Mouse (Mus musculus) MEL (cell line): ENCODE data around the gene S100a13. TPM values are rescaled to one million over a fixed set of nuclear protein-coding genes. Genes with fewer than 3 reads are reported as not detected.

Experiments used
- DNase-seq: peaks from one replicate; pipeline ENCODE4 v3.0.0; 2011; ENCODE audit warnings: low read depth, low spot score
- H3K27ac ChIP-seq: 2 replicates; pipeline ENCODE4 v1.5.1; 2012; ENCODE audit warnings: low read depth, mild to moderate bottlenecking, control low read depth, low read length, moderate library complexity; ENCODE audit not compliant: control insufficient read depth
- H3K27me3 ChIP-seq, 2 experiments: fragments of 150-350 bp in 1 of 2; sonication (generic) in 1 of 2; 2 replicates each; pipeline ENCODE4 v1.6.1; 2012; ENCODE audit warnings: low read length in 2 of 2, mild to moderate bottlenecking in 2 of 2, improper control_type of control experiment in 1 of 2, moderate library complexity in 1 of 2; ENCODE audit not compliant: insufficient read depth in 2 of 2, control insufficient read depth in 1 of 2
- H3K36me3 ChIP-seq, 2 experiments: 2 replicates each; pipeline ENCODE4 v1.6.1; 2012 to 2014; ENCODE audit warnings: low read length in 2 of 2, improper control_type of control experiment in 1 of 2, inconsistent platforms in 1 of 2, mild to moderate bottlenecking in 1 of 2; ENCODE audit not compliant: insufficient read depth in 2 of 2, control insufficient read depth in 1 of 2
- H3K4me1 ChIP-seq, 2 experiments: fragments of 150-350 bp in 1 of 2; sonication (generic) in 1 of 2; 2 replicates each; pipeline ENCODE4 v1.6.1; 2012; ENCODE audit warnings: low read length in 2 of 2, improper control_type of control experiment in 1 of 2, mild to moderate bottlenecking in 1 of 2; ENCODE audit not compliant: insufficient read depth in 2 of 2, control insufficient read depth in 1 of 2
- H3K4me3 ChIP-seq, 2 experiments: fragments of 150-350 bp in 1 of 2; sonication (generic) in 1 of 2; 2 replicates each; pipeline ENCODE4 v1.5.1; 2012; ENCODE audit warnings: low read depth in 2 of 2, low read length in 2 of 2, mild to moderate bottlenecking in 2 of 2, moderate library complexity in 2 of 2, control low read depth in 1 of 2, improper control_type of control experiment in 1 of 2; ENCODE audit not compliant: control insufficient read depth in 1 of 2, insufficient read depth in 1 of 2
- H3K79me2 ChIP-seq: 2 replicates; pipeline ENCODE4 v1.6.1; 2012; ENCODE audit warnings: mild to moderate bottlenecking, low read length, moderate library complexity; ENCODE audit not compliant: control insufficient read depth, poor library complexity, insufficient read depth
- H3K9ac ChIP-seq: 2 replicates; pipeline ENCODE4 v1.6.1; 2012; ENCODE audit warnings: low read depth, mild to moderate bottlenecking, control low read depth, low read length, moderate library complexity; ENCODE audit not compliant: control insufficient read depth, poor library complexity, severe bottlenecking
- H3K9me3 ChIP-seq: fragments of 150-350 bp; sonication (generic); replicated peaks from 2 replicates; pipeline ENCODE4 v1.6.1; 2012; ENCODE audit warnings: mild to moderate bottlenecking, low read length, improper control_type of control experiment, moderate library complexity; ENCODE audit not compliant: insufficient read depth
- BHLHE40 ChIP-seq: IDR thresholded peaks from 2 replicates; pipeline ENCODE4 v1.6.1; 2012; ENCODE audit warnings: low read depth, mild to moderate bottlenecking, inconsistent platforms, low read length, improper control_type of control experiment, borderline replicate concordance
- E2F4 ChIP-seq: IDR thresholded peaks from 2 replicates; pipeline ENCODE4 v1.6.1; 2011; ENCODE audit warnings: low read depth, low read length, improper control_type of control experiment, borderline replicate concordance
- ELF1 ChIP-seq: IDR thresholded peaks from 2 replicates; pipeline ENCODE4 v1.6.1; 2014; ENCODE audit warnings: low read depth, mild to moderate bottlenecking, inconsistent platforms, low read length, improper control_type of control experiment, moderate library complexity
- EP300 ChIP-seq, 2 experiments: IDR thresholded peaks; 2 replicates each; pipeline ENCODE4 v1.6.1; 2011; ENCODE audit warnings: improper control_type of control experiment in 2 of 2, low read length in 2 of 2, low read depth in 1 of 2, mild to moderate bottlenecking in 1 of 2
- GABPA ChIP-seq: IDR thresholded peaks from 2 replicates; pipeline ENCODE4 v1.6.1; 2012; ENCODE audit warnings: low read depth, mild to moderate bottlenecking, inconsistent platforms, low read length, improper control_type of control experiment, moderate library complexity
- JUND ChIP-seq: IDR thresholded peaks from 2 replicates; pipeline ENCODE4 v1.6.1; 2011; ENCODE audit warnings: low read depth, mild to moderate bottlenecking, improper control_type of control experiment, low read length
- MAFK ChIP-seq: IDR thresholded peaks from 2 replicates; pipeline ENCODE4 v1.6.1; 2011; ENCODE audit warnings: low read depth, mild to moderate bottlenecking, low read length, improper control_type of control experiment, borderline replicate concordance
- MAX ChIP-seq: IDR thresholded peaks from 2 replicates; pipeline ENCODE4 v1.6.1; 2011; ENCODE audit warnings: low read length, improper control_type of control experiment
- MAZ ChIP-seq: IDR thresholded peaks from 2 replicates; pipeline ENCODE4 v1.6.1; 2012; ENCODE audit warnings: low read depth, mild to moderate bottlenecking, inconsistent platforms, low read length, improper control_type of control experiment
- MEF2A ChIP-seq: IDR thresholded peaks from 2 replicates; pipeline ENCODE4 v1.6.1; 2014; ENCODE audit warnings: low read depth, mild to moderate bottlenecking, inconsistent platforms, low read length, improper control_type of control experiment; ENCODE audit not compliant: poor library complexity, insufficient replicate concordance, severe bottlenecking; ENCODE audit errors: extremely low read depth
- MXI1 ChIP-seq: IDR thresholded peaks from 2 replicates; pipeline ENCODE4 v1.6.1; 2011; ENCODE audit warnings: mild to moderate bottlenecking, low read depth, low read length, improper control_type of control experiment
- MYC ChIP-seq: IDR thresholded peaks from 2 replicates; pipeline ENCODE4 v1.6.1; 2011; ENCODE audit warnings: low read depth, mild to moderate bottlenecking, low read length, improper control_type of control experiment, moderate library complexity
- NELFE ChIP-seq: IDR thresholded peaks from 2 replicates; pipeline ENCODE4 v1.6.1; 2011; ENCODE audit warnings: low read depth, low read length, improper control_type of control experiment
- POLR2AphosphoS2 ChIP-seq: IDR thresholded peaks from 2 replicates; pipeline ENCODE4 v1.6.1; 2011; ENCODE audit warnings: low read length, improper control_type of control experiment
- POLR2AphosphoS5 ChIP-seq: IDR thresholded peaks from 2 replicates; pipeline ENCODE4 v1.6.1; 2012; ENCODE audit warnings: low read depth, borderline replicate concordance, mild to moderate bottlenecking, inconsistent platforms, low read length, moderate library complexity, mixed read lengths
- RAD21 ChIP-seq: IDR thresholded peaks from 2 replicates; pipeline ENCODE4 v1.6.1; 2011; ENCODE audit warnings: mild to moderate bottlenecking, low read depth, low read length, improper control_type of control experiment
- RCOR1 ChIP-seq: IDR thresholded peaks from 2 replicates; pipeline ENCODE4 v1.6.1; 2012; ENCODE audit warnings: low read depth, mild to moderate bottlenecking, inconsistent platforms, low read length, improper control_type of control experiment
- SMC3 ChIP-seq: IDR thresholded peaks from 2 replicates; pipeline ENCODE4 v1.6.1; 2011; ENCODE audit warnings: low read depth, low read length, improper control_type of control experiment
- TBP ChIP-seq: IDR thresholded peaks from 2 replicates; pipeline ENCODE4 v1.8.0; 2011; ENCODE audit warnings: low read depth, low read length, improper control_type of control experiment
- TCF12 ChIP-seq: IDR thresholded peaks from 2 replicates; pipeline ENCODE4 v1.6.1; 2014; ENCODE audit warnings: low read depth, mild to moderate bottlenecking, inconsistent platforms, low read length, improper control_type of control experiment, moderate library complexity
- USF1 ChIP-seq: IDR thresholded peaks from 2 replicates; pipeline ENCODE4 v1.6.1; 2014; ENCODE audit warnings: low read depth, mild to moderate bottlenecking, inconsistent platforms, low read length, improper control_type of control experiment, moderate library complexity
- USF2 ChIP-seq, 2 experiments: IDR thresholded peaks; 2 replicates each; pipeline ENCODE4 v1.6.1; 2011 to 2012; ENCODE audit warnings: improper control_type of control experiment in 2 of 2, low read length in 2 of 2, borderline replicate concordance in 1 of 2, inconsistent platforms in 1 of 2, low read depth in 1 of 2, mild to moderate bottlenecking in 1 of 2; ENCODE audit not compliant: insufficient read depth in 1 of 2
- ZC3H11A ChIP-seq: IDR thresholded peaks from 2 replicates; pipeline ENCODE4 v1.6.1; 2012; ENCODE audit warnings: low read depth, mild to moderate bottlenecking, inconsistent platforms, low read length, improper control_type of control experiment
- ZMIZ1 ChIP-seq: IDR thresholded peaks from 2 replicates; pipeline ENCODE4 v1.6.1; 2012; ENCODE audit warnings: low read depth, mild to moderate bottlenecking, inconsistent platforms, low read length, improper control_type of control experiment, moderate library complexity
- ZNF384 ChIP-seq: IDR thresholded peaks from 2 replicates; pipeline ENCODE4 v1.6.1; 2012; ENCODE audit warnings: low read depth, mild to moderate bottlenecking, inconsistent platforms, low read length, improper control_type of control experiment
- polyA plus RNA-seq, 2 experiments: library from polyadenylated mRNA; stranded (reverse) in 1 of 2; unstranded in 1 of 2; fragments of >175 nt in 1 of 2; fragments of >200 nt in 1 of 2; gene quantifications; 2 replicates each; pipeline versions ENCODE4 v1.2.1 to v1.2.4; 2012; ENCODE audit warnings: low replicate concordance in 2 of 2, low read depth in 1 of 2; ENCODE audit not compliant: insufficient read length in 2 of 2, insufficient read depth in 1 of 2, missing spikeins in 1 of 2
- total RNA-seq: library from RNA; depleted of rRNA; stranded (reverse); fragments of 300-350 nt; gene quantifications from 2 replicates; pipeline ENCODE4 v1.2.3, GENCODE M21; 2012

S100a13 gene
- total and polyA plus RNA-seq, 3 experiments: 22.0 to 29.9 TPM; not detected in 1

DNA sequence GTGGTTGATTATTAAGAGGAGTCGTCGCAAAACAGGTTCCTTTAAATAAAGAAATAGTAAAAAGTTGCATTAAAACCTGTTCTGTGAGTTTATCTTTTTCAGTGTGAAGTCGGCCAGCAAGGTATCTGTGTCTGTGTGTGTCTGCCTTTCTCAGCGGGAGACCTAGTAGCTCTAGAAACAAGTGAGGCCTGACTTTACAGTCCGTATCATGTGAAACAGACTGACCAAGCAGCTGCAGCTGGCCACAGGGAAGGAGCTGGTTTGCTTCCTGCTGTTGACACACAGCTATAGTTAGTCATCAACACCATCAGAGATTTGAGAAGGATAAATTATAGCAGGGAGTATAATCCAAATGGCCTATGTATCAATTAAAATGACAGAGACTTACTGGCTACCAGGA, 17.5 kb downstream of the S100a13 start:
- Histone ChIP-seq H3K79me2 (no peaks in the 10 kb centered on the region), H3K27me3 (peaks cover 12 to 18% of the 10 kb centered on the region in 2 experiments), H3K36me3 (no peaks in the 10 kb centered on the region), H3K27ac (no peak overlapping the region), H3K4me1 (peaks cover 0 to 4% of the 10 kb centered on the region in 2 experiments; a peak in 1 of 4 replicates), H3K9me3 (no peaks in the 10 kb centered on the region), H3K4me3 (no peak overlapping the region), H3K9ac (no peak overlapping the region)
- no peak for DNase-seq
- no peak for TF ChIP-seq USF1
- TF ChIP-seq BHLHE40: no peak
- TF ChIP-seq JUND: no peak
- no peak for TF ChIP-seq SMC3
- no peak for TF ChIP-seq MAX
- TF ChIP-seq NELFE: no peak
- no peak for TF ChIP-seq MAFK
- TF ChIP-seq RCOR1: no peak
- no peak for TF ChIP-seq E2F4
- TF ChIP-seq MAZ: no peak
- TF ChIP-seq POLR2AphosphoS5: no peak
- TF ChIP-seq MYC: no peak
- TF ChIP-seq TBP: no peak
- TF ChIP-seq USF2 (IDR thresholded peaks at IDR 0.05; ENCODE audit: borderline replicate concordance in 1 of 2, insufficient read depth in 1 of 2, low read depth in 1 of 2, low read length in 2 of 2): no peak
- TF ChIP-seq ZNF384: no peak
- TF ChIP-seq ZMIZ1: no peak
- no peak for TF ChIP-seq EP300 (IDR thresholded peaks at IDR 0.05; ENCODE audit: low read depth in 1 of 2, low read length in 2 of 2)
- TF ChIP-seq POLR2AphosphoS2: no peak
- TF ChIP-seq TCF12: no peak

DNA sequence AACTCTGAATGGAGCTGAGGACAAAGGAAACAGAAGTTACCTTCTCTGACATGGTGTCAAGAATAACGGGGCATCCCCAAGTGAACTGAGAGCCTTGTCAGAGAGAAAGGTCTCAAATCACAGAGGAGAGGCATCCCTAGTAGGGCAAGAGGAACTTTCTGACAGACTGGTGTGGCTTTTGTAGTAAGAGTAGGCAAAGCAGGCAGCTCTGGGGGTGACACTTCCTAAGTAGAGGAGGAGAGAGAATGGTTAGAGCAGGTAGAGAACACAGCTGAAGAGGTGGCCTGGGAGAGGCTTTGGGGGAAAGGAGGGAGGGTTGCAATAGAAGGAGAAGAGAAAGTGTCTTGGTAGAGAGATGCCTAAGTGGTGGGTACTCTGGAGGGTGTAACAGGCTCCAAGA, 21.2 kb downstream of the S100a13 start:
- TF ChIP-seq ELF1: no peak
- no peak for TF ChIP-seq SMC3
- no peak for TF ChIP-seq NELFE
- TF ChIP-seq USF1: no peak
- TF ChIP-seq MEF2A: no peak
- TF ChIP-seq POLR2AphosphoS2: no peak
- no peak for TF ChIP-seq POLR2AphosphoS5
- TF ChIP-seq MXI1: no peak
- no peak for TF ChIP-seq MYC
- TF ChIP-seq TBP: no peak
- TF ChIP-seq JUND: no peak
- TF ChIP-seq RCOR1: no peak
- no peak for TF ChIP-seq BHLHE40
- no peak for TF ChIP-seq ZMIZ1
- TF ChIP-seq GABPA: no peak
- TF ChIP-seq ZC3H11A: no peak
- TF ChIP-seq RAD21: no peak

More for the DNA sequence above, 21.2 kb downstream of the S100a13 start:
- no peak overlapping the region for H3K9ac ChIP-seq
- no peak overlapping the region for H3K27ac ChIP-seq
- H3K79me2 ChIP-seq: no peaks in the 10 kb centered on the region
- no peak overlapping the region for H3K4me3 ChIP-seq
- DNase-seq: no peak
- peaks cover 13 to 22% of the 10 kb centered on the region in 2 experiments for H3K27me3 ChIP-seq
- no peaks in the 10 kb centered on the region for H3K36me3 ChIP-seq
- H3K4me1 ChIP-seq: no peaks in the 10 kb centered on the region
- no peaks in the 10 kb centered on the region for H3K9me3 ChIP-seq
